Mouse (Mus musculus): ENCODE data around the gene P4hb. TPM values are rescaled to one million over a fixed set of nuclear protein-coding genes. Genes with fewer than 3 reads are reported as not detected.

P4hb gene
- total and polyA plus RNA-seq, 2 experiments from 2014 or later, result 165 to 191 TPM

DNA sequence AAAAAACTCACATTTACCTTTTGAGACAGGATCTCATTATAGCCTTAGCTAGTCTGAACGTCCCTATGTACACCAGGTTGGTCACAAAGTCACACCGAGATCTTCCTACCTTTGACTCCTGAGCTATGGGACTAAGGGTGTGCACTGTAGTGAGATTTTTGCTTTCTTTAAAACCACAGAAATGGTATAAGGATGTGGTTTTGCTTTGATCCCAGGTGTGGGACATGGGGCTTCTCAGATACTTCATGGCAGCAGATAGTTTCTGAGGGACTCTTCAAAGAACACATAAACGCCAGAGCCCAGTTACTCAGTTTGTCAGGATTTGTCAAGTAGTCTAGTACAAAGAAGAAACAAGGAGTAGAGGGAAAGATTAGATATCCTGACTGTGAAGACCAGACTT lies 27.7 kb upstream of the P4hb start:
- DNase-seq (ENCODE audit: low spot score), result no peak
- Histone ChIP-seq H3K4me1 (ENCODE audit: insufficient read depth, low read length) (peaks cover 12% of the 10 kb centered on the region), H3K27ac (ENCODE audit: low read depth, low read length) (no peak overlapping the region), H3K9me3 (ENCODE audit: low read length) (no peaks in the 10 kb centered on the region), H3K9ac (replicated peaks; ENCODE audit: low read length, poor library complexity, severe bottlenecking) (no peak overlapping the region), H3K27me3 (ENCODE audit: insufficient read depth, low read length) (no peaks in the 10 kb centered on the region), H3K4me3 (ENCODE audit: low read depth, low read length) (no peak overlapping the region), H3K36me3 (ENCODE audit: insufficient read depth, low read length) (peaks cover 34% of the 10 kb centered on the region), H3K4me2 (ENCODE audit: low read depth, low read length, poor library complexity, severe bottlenecking) (no peak overlapping the region)
- WGBS, result 98% methylated on average over 3 of the region's 3 CpGs
- TF ChIP-seq CTCF (IDR thresholded peaks at IDR 0.05), result no peak
- no peak for ATAC-seq (ENCODE audit: low FRiP score)

DNA sequence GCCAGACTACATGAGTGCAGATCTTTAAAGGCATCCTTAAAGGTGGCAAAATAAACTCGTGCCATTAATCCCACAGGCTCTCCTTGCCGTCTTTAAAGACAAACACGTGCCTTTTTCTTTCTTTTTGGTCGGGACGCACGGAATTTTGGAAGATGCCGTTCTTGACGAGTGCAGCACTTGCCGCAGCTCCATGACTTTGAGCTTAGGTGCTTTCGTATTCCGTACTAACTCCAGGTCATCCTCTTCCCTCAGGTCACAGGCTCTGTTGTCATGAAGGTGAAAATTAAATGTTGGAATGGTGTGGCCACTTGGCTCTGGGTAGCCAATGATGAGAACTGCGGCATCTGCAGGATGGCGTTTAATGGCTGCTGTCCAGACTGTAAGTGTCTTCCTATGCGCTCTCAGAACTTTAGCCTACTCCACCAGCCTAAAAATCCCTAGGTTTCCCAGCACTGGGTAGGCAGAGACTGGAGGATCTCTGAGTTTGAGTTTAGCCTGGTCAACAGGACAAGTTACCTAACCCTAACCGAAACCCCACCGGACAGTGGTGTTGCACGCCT lies 26.0 kb upstream of the P4hb start:
- no peak for DNase-seq (ENCODE audit: low spot score)
- Histone ChIP-seq H3K36me3 (ENCODE audit: insufficient read depth, low read length) (peaks cover 32% of the 10 kb centered on the region), H3K4me1 (ENCODE audit: insufficient read depth, low read length) (peaks cover 12% of the 10 kb centered on the region), H3K4me2 (ENCODE audit: low read depth, low read length, poor library complexity, severe bottlenecking) (peak overlapping the region; percentile 84), H3K9me3 (ENCODE audit: low read length) (no peaks in the 10 kb centered on the region), H3K27ac (ENCODE audit: low read depth, low read length) (peak overlapping the region; percentile 67; the same call in 1 of the 2 replicates), H3K9ac (replicated peaks; ENCODE audit: low read length, poor library complexity, severe bottlenecking) (peak overlapping the region; percentile 97), H3K4me3 (ENCODE audit: low read depth, low read length) (peak overlapping the region; percentile 99), H3K27me3 (ENCODE audit: insufficient read depth, low read length) (no peaks in the 10 kb centered on the region)
- no peak for ATAC-seq (ENCODE audit: low FRiP score)
- TF ChIP-seq CTCF (IDR thresholded peaks at IDR 0.05), result no peak
- WGBS, result 49% methylated on average over 17 of the region's 17 CpGs

DNA sequence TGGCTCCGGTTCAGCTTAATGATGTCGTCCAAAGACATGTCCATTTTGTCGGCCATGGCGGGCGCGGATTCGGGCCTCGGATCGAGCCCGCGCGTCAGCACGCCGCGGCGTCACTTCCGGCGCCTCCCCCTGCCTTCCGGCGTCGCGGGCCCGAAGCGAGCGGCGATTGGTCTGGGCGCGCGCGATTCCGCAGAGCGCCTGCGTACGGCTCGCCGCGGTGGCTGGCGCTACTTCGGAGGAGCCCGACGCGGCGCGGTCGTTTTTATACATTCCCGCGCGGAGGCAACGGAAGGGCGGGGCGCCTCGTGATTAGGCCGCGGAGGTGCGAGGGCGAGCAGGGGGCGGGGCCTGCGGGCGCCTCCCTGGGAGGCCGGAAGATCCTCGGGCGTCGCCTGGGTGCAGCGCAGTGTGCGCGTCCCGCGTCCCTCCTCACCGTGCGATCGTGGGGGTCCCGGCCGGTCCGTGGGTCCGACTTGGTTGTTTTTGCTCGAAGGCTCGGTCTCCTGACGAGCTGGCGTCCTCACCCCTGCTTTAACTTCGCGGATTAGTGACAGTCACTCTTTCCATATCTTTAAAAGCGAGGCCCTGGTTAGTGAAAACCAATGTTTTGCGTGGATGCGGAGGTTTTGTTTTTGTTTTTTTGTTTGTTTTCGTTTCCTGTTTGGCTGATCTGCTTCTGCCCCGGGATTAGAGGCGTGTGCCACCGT lies 25.4 kb upstream of the P4hb start, which contains the start of the genes Alyref and Anapc11:
Gene Alyref (minus strand): TSS at position 83 of the 707 bp plus-strand sequence.
Gene Anapc11 (plus strand): TSS at position 139 of the 707 bp plus-strand sequence.
- Histone ChIP-seq H3K27me3 (ENCODE audit: insufficient read depth, low read length) (no peaks in the 10 kb centered on the region), H3K4me1 (ENCODE audit: insufficient read depth, low read length) (peaks cover 12% of the 10 kb centered on the region), H3K4me3 (ENCODE audit: low read depth, low read length) (peak within 1 kb of the TSS; percentile 99), H3K9ac (replicated peaks; ENCODE audit: low read length, poor library complexity, severe bottlenecking) (peak within 1 kb of the TSS; percentile 97), H3K9me3 (ENCODE audit: low read length) (no peaks in the 10 kb centered on the region), H3K27ac (ENCODE audit: low read depth, low read length) (peak within 1 kb of the TSS; percentile 90), H3K36me3 (ENCODE audit: insufficient read depth, low read length) (peaks cover 34% of the 10 kb centered on the region), H3K4me2 (ENCODE audit: low read depth, low read length, poor library complexity, severe bottlenecking) (peak within 1 kb of the TSS; percentile 84)
- WGBS, result under 1% methylated on average over 74 of the region's 88 CpGs
- TF ChIP-seq CTCF (IDR thresholded peaks at IDR 0.05), result no peak
- ATAC-seq (ENCODE audit: low FRiP score) (peak; percentile 96), DNase-seq (ENCODE audit: low spot score) (peak; percentile 97)

DNA sequence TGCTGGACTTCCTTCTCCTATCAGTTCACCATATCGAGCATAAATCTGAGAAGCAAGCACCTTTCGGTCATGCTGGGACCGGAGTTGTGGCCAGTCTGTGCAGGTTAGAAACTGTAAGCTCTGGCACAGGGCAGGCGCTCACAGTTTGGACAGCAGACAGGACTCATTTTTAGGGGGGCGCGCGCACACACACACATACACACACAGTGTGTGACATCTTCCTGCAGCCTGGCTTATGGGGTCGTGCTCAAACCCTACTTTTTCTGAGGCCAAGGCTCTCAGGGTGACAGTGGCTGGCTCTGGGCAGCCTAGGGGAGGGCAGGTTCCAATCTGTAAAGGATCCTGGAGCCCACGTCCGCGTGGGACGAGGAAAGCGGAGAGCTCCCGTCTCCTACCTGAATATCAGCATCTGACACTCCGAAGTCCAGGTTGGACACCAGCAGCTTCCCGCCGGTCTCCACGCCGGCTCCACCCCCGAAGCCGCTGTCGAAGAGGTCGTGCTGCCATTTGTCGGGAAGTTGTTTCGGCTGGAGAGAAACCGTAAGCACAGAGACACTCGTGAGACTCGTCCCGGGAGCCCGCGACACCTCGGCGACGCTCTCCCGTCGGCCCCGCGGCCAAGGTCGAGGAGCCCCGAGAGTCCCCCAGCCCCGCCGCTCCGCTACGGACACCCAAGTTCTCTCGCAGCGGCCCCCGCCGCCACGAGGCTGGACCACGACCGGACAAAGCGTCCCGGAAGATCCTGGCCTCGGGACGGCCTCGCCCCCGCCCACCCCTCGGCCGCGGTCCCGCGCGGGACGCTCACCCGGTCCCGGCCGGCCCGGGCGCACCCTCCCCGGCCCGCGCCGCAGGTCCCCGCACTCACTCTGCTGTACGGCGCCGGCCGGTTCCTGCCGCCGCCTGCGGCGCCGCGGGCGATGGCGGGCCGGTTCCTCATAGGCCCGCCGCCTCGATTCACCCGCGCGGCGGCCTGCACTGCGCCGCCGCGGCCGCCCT lies 24.5 kb upstream of the P4hb start:
- Histone ChIP-seq H3K9me3 (ENCODE audit: low read length) (no peaks in the 10 kb centered on the region), H3K27ac (ENCODE audit: low read depth, low read length) (peak overlapping the region; percentile 90), H3K4me3 (ENCODE audit: low read depth, low read length) (peak overlapping the region; percentile 99), H3K4me1 (ENCODE audit: insufficient read depth, low read length) (peaks cover 12% of the 10 kb centered on the region), H3K9ac (replicated peaks; ENCODE audit: low read length, poor library complexity, severe bottlenecking) (peak overlapping the region; percentile 97), H3K4me2 (ENCODE audit: low read depth, low read length, poor library complexity, severe bottlenecking) (peak overlapping the region; percentile 84), H3K27me3 (ENCODE audit: insufficient read depth, low read length) (no peaks in the 10 kb centered on the region), H3K36me3 (ENCODE audit: insufficient read depth, low read length) (peaks cover 33% of the 10 kb centered on the region)
- ATAC-seq (ENCODE audit: low FRiP score) (no peak; the same call in 1 of the 2 replicates), DNase-seq (ENCODE audit: low spot score) (no peak)
- WGBS, result 8% methylated on average over 66 of the region's 99 CpGs
- no peak for TF ChIP-seq CTCF (IDR thresholded peaks at IDR 0.05)

DNA sequence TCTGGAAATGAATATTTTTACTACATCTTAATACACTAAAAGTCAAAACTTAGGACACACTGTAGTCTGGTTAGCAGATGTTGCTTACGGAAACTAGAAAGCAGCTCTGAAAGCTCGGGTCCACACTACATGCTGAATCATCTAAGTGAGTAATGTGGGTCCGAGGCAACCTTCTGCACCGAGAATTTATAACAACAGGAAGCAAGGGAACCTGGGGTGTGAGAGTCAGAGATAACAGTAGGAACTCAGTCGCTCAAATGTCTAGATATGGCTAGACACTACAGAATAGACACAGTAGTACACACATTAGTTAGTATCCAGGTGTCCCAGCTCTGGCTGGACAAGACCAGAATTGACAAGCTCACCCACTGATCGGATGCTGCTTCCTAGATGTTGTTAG lies 15.5 kb upstream of the P4hb start:
- no peak overlapping the region for H3K27ac ChIP-seq (ENCODE audit: low read depth, low read length)
- no peak overlapping the region for H3K9ac ChIP-seq (replicated peaks; ENCODE audit: low read length, poor library complexity, severe bottlenecking)
- no peak for DNase-seq (ENCODE audit: low spot score)
- 94% methylated on average over 6 of the region's 6 CpGs for WGBS
- peaks cover 51% of the 10 kb centered on the region for H3K36me3 ChIP-seq (ENCODE audit: insufficient read depth, low read length)
- H3K27me3 ChIP-seq (ENCODE audit: insufficient read depth, low read length), result no peaks in the 10 kb centered on the region
- no peak overlapping the region for H3K4me3 ChIP-seq (ENCODE audit: low read depth, low read length)
- TF ChIP-seq CTCF (IDR thresholded peaks at IDR 0.05), result no peak
- H3K9me3 ChIP-seq (ENCODE audit: low read length), result no peaks in the 10 kb centered on the region
- no peaks in the 10 kb centered on the region for H3K4me1 ChIP-seq (ENCODE audit: insufficient read depth, low read length)
- no peak overlapping the region for H3K4me2 ChIP-seq (ENCODE audit: low read depth, low read length, poor library complexity, severe bottlenecking)
- ATAC-seq (ENCODE audit: low FRiP score), result no peak
